8 mouse cellular contexts compared by ENCODE assay signal in the genomic region with DNA sequence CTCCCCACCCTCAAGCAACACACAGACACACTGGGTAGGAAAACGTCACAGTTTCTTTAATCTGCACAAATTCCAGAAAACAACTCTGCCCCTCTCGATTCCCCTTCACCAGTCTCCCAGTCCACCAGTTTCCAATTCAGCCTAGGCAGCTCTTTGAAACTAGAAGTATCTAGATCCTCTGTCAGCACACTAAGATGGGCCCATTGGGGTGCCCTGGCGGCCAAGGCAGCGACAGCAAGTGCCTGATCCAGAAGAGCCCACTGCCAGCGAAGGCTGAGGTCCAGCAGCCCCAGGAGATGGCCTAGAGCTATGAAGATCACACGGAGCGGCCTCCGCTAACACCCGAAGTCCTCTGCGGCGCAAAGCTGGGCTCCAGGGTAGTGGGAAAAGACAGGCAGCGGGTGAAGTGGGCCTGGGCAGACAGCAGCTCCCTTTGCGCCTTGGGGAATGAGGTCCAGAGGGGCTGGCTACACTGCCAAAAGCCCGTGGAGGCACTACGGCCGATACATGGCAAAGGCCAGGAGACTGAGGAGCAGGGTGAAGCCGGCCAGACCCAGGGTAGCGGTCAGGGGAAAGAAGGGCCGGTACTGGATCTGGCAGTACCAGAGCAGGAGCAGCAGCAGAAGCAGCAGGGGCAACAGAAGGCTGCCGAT. TPM values are rescaled to one million over a fixed set of nuclear protein-coding genes. Genes with fewer than 3 reads are reported as not detected.
DNase-seq lines count a peak whose midpoint lies in the region; ATAC-seq lines count a peak whose summit lies in the region.

No protein-coding gene starts in this region.

- H3K36me3 ChIP-seq in limb, embryonic 12.5 days, result peaks cover 41% of the 10 kb centered on the region
- H3K36me3 ChIP-seq in stomach, embryonic 16.5 days (ENCODE audit: control insufficient read depth, insufficient read depth, low read length), result peaks cover 12% of the 10 kb centered on the region; the same call in 1 of the 2 replicates

- 54% methylated on average over 20 of the region's 20 CpGs for WGBS in limb, embryonic 12.5 days
- WGBS in stomach, embryonic 16.5 days, result 59% methylated on average over 20 of the region's 20 CpGs

- H3K4me3 ChIP-seq in limb, embryonic 12.5 days (replicated peaks), result peak overlapping the region; percentile 93
- H3K4me3 ChIP-seq in stomach, embryonic 16.5 days (replicated peaks; ENCODE audit: low read length), result peak overlapping the region; percentile 94

- H3K27me3 ChIP-seq in limb, embryonic 12.5 days, result no peaks in the 10 kb centered on the region
- no peaks in the 10 kb centered on the region for H3K27me3 ChIP-seq in stomach, embryonic 16.5 days (ENCODE audit: control insufficient read depth, insufficient read depth, low read length)

- no peak for ATAC-seq in limb, embryonic 12.5 days (ENCODE audit: insufficient number of reproducible peaks, insufficient read depth, low FRiP score, low TSS enrichment, low read depth)
- no peak for ATAC-seq in stomach, embryonic 16.5 days (ENCODE audit: insufficient read depth, low FRiP score)

- H3K4me1 ChIP-seq in limb, embryonic 12.5 days (replicated peaks), result peaks cover 20% of the 10 kb centered on the region
- peaks cover 22% of the 10 kb centered on the region for H3K4me1 ChIP-seq in stomach, embryonic 16.5 days (ENCODE audit: control insufficient read depth, insufficient read depth, low read length)

- peak overlapping the region; percentile 94 for H3K4me2 ChIP-seq in limb, embryonic 12.5 days
- peak overlapping the region; percentile 60 for H3K4me2 ChIP-seq in stomach, embryonic 16.5 days (ENCODE audit: low read depth, low read length)

- H3K9me3 ChIP-seq in limb, embryonic 12.5 days, result no peaks in the 10 kb centered on the region
- no peaks in the 10 kb centered on the region for H3K9me3 ChIP-seq in stomach, embryonic 16.5 days (replicated peaks; ENCODE audit: control insufficient read depth, low read length)

- H3K9ac ChIP-seq in limb, embryonic 12.5 days (replicated peaks), result peak overlapping the region; percentile 90; the same call in 1 of the 2 replicates
- H3K9ac ChIP-seq in stomach, embryonic 16.5 days (ENCODE audit: low read length), result peak overlapping the region; percentile 70

- peak overlapping the region; percentile 93 for H3K27ac ChIP-seq in limb, embryonic 12.5 days
- H3K27ac ChIP-seq in stomach, embryonic 16.5 days (ENCODE audit: low read length), result peak overlapping the region; percentile 90

- DNase-seq in heart, adult 11 months, result peak; percentile 95
- DNase-seq in heart, adult 18-20 months, result no peak
- peak; percentile 49 for DNase-seq in thymus, postnatal 4 days
- DNase-seq in thymus, postnatal 0 days (ENCODE audit: low spot score), result no peak
- DNase-seq in urinary bladder, postnatal 14 days (ENCODE audit: low spot score), result no peak
- DNase-seq in spleen, postnatal 14 days (ENCODE audit: low spot score in 2 of 2), result no peak

RNA-seq across cellular contexts. Expression of a gene that starts 0.5 kb away (rescaled TPM):
- 100 to 1,000 TPM; 288 to 330 TPM for total RNA-seq in heart, adult 18-20 months (2021)
- 86.0 and 88.5 TPM in 2 replicates for polyA plus RNA-seq in thymus, postnatal 0 days (2015; fragmentation: Nextera tagmentation; extraction: Ambion mirVana)
- 105 TPM in 2 replicates for polyA plus RNA-seq in limb, embryonic 12.5 days (2016; fragmentation: Nextera tagmentation; extraction: Ambion mirVana)
- polyA plus RNA-seq in stomach, embryonic 16.5 days (2015; fragmentation: Nextera tagmentation; extraction: Ambion mirVana), result 93.4 and 94.4 TPM in 2 replicates

RNA-seq across cellular contexts. Expression of a gene that starts 2.1 kb away (rescaled TPM):
- 10 to 100 TPM; 10.7 to 10.8 TPM for total RNA-seq in heart, adult 18-20 months (2021)
- 33.7 and 35.4 TPM in 2 replicates for polyA plus RNA-seq in thymus, postnatal 0 days (2015; fragmentation: Nextera tagmentation; extraction: Ambion mirVana)
- polyA plus RNA-seq in limb, embryonic 12.5 days (2016; fragmentation: Nextera tagmentation; extraction: Ambion mirVana), result 21.0 and 21.8 TPM in 2 replicates
- 23.5 and 27.0 TPM in 2 replicates for polyA plus RNA-seq in stomach, embryonic 16.5 days (2015; fragmentation: Nextera tagmentation; extraction: Ambion mirVana)

RNA-seq across cellular contexts. Expression of a gene that starts 6.4 kb away (rescaled TPM):
- total RNA-seq in heart, adult 18-20 months (2021), result 10 to 100 TPM; 89.1 to 98.9 TPM
- 24.5 and 26.9 TPM in 2 replicates for polyA plus RNA-seq in thymus, postnatal 0 days (2015; fragmentation: Nextera tagmentation; extraction: Ambion mirVana)
- polyA plus RNA-seq in limb, embryonic 12.5 days (2016; fragmentation: Nextera tagmentation; extraction: Ambion mirVana), result 42.0 and 67.8 TPM in 2 replicates
- polyA plus RNA-seq in stomach, embryonic 16.5 days (2015; fragmentation: Nextera tagmentation; extraction: Ambion mirVana), result 13.0 and 14.7 TPM in 2 replicates

RNA-seq across cellular contexts. Expression of a gene that starts 21.9 kb away (rescaled TPM):
- total RNA-seq in heart, adult 18-20 months (2021), result 10 to 100 TPM; 25.5 to 30.3 TPM
- polyA plus RNA-seq in thymus, postnatal 0 days (2015; fragmentation: Nextera tagmentation; extraction: Ambion mirVana), result 23.2 and 26.6 TPM in 2 replicates
- polyA plus RNA-seq in limb, embryonic 12.5 days (2016; fragmentation: Nextera tagmentation; extraction: Ambion mirVana), result 47.1 and 50.2 TPM in 2 replicates
- 46.5 and 51.8 TPM in 2 replicates for polyA plus RNA-seq in stomach, embryonic 16.5 days (2015; fragmentation: Nextera tagmentation; extraction: Ambion mirVana)

RNA-seq across cellular contexts. Expression of a gene that starts 22.2 kb away (rescaled TPM):
- 10 to 100 TPM; 19.3 to 23.0 TPM for total RNA-seq in heart, adult 18-20 months (2021)
- polyA plus RNA-seq in thymus, postnatal 0 days (2015; fragmentation: Nextera tagmentation; extraction: Ambion mirVana), result 31.4 and 35.1 TPM in 2 replicates
- 53.8 and 54.5 TPM in 2 replicates for polyA plus RNA-seq in limb, embryonic 12.5 days (2016; fragmentation: Nextera tagmentation; extraction: Ambion mirVana)
- polyA plus RNA-seq in stomach, embryonic 16.5 days (2015; fragmentation: Nextera tagmentation; extraction: Ambion mirVana), result 44.9 TPM in 2 replicates

Comparison
In these comparisons a context has a peak if more than half of its experiments do, and no peak if none do; other contexts are left out.
1. DNase-seq: peak in heart, adult 11 months (single experiment) and thymus, postnatal 4 days (single experiment); none in heart, adult 18-20 months (0 of 2), thymus, postnatal 0 days (single experiment), urinary bladder, postnatal 14 days (single experiment) and spleen, postnatal 14 days (0 of 2).